Mouse (Mus musculus) testis, adult 2 months (tissue): ENCODE results near the gene Otulin.

ENCODE experiments used
- CTCF ChIP-seq: fragments of 200-500 bp; IDR thresholded peaks from 2 replicates; pipeline ENCODE4 v1.5.1; 2012; ENCODE audit warnings: low read depth, mild to moderate bottlenecking, inconsistent platforms, low read length, moderate library complexity; ENCODE audit not compliant: control insufficient read depth, insufficient read depth, insufficient replicate concordance
- POLR2A ChIP-seq: fragments of 200-500 bp; IDR thresholded peaks from 2 replicates; pipeline ENCODE4 v1.6.1; 2012; ENCODE audit warnings: low read depth, mild to moderate bottlenecking, inconsistent platforms, low read length, moderate library complexity; ENCODE audit not compliant: control insufficient read depth

DNA sequence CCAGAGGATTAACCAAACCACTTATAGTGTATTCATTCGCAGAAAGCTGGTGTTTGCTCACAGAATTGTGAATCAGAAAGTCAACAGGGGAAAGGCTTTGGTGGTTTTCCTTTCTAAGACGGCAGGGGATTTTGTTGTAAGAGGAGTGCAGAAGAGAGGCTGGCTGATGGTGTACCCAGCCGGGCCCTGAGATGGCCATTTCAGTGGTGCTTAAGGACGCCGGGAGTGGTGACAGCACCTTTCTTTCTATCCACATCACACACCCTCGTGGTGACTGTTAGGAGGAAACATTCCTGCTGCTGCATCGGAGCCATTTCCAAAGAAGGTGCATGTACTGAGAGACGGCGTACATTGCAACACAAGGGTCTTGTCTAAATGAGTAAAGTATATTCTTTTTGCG lies 85.3 kb downstream of the Otulin start:
- no peak for TF ChIP-seq CTCF
- TF ChIP-seq POLR2A = no peak
